Mouse (Mus musculus): Measurements from ENCODE around the gene Arl15.

DNA sequence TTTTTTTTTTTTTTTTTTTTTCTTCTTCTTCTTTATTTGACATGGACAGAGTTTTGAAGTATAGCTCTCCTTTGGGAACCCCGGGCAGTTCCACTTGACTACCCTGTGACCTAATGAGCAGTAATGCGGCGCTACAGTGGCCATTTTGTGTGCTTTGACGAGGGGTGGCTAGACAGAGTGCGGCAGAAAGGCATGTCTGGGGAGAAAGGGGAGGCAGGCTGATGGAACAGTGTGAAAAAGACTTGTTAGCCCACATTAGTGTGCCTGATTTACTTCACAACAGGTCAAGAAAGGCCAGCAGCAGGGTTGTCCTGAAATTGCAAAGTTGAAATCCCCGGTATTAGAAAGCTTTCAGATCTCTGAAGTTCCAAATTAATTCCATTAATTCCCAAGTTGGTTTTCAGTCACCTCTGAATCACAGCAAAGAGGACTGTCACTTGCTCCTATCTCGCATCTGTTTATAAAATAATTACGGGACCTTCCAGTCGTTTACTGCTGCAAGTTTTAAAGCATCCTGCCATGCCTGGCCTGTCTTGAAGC lies 187.2 kb downstream of the Arl15 start:
- TF ChIP-seq POLR2A (IDR thresholded peaks at IDR 0.05; ENCODE audit: insufficient read depth, low read depth, low read length) = no peak
- no peak for TF ChIP-seq CTCF (IDR thresholded peaks at IDR 0.05)
- TF ChIP-seq EP300 (IDR thresholded peaks at IDR 0.05; ENCODE audit: insufficient read depth, low read depth, low read length) = no peak

All from heart, adult 2 months (tissue).